Mouse (Mus musculus) heart, embryonic 16.5 days (tissue): ENCODE measurements around the gene Notch2. TPM values are rescaled to one million over a fixed set of nuclear protein-coding genes. Genes with fewer than 3 reads are reported as not detected.

Experiments used
- ATAC-seq: fragments of 200-750 bp; cut with Nextera tagmentation; replicated peaks from 2 replicates; pipeline ENCODE4 v1.8.0; 2017; ENCODE audit warnings: moderate number of reproducible peaks; ENCODE audit not compliant: insufficient read depth, low FRiP score; ENCODE audit errors: extremely low read depth
- H3K27ac ChIP-seq: fragments of 300-500 bp; sonication (generic); 2 replicates; pipeline ENCODE4 v1.5.1; 2014; ENCODE audit warnings: mild to moderate bottlenecking, low read length, control low read depth, moderate library complexity
- H3K27me3 ChIP-seq: fragments of 300-500 bp; sonication (generic); 2 replicates; pipeline ENCODE4 v1.6.1; 2014; ENCODE audit warnings: low read length, mixed read lengths; ENCODE audit not compliant: control insufficient read depth, insufficient read depth
- H3K36me3 ChIP-seq: fragments of 300-500 bp; sonication (generic); 2 replicates; pipeline ENCODE4 v1.6.1; 2014; ENCODE audit not compliant: control insufficient read depth, insufficient read depth
- H3K4me1 ChIP-seq: fragments of 300-500 bp; sonication (generic); 2 replicates; pipeline ENCODE4 v1.6.1; 2014; ENCODE audit warnings: low read length, mixed read lengths; ENCODE audit not compliant: control insufficient read depth, insufficient read depth
- H3K4me2 ChIP-seq: fragments of 300-500 bp; sonication (generic); 2 replicates; pipeline ENCODE4 v1.6.1; 2014; ENCODE audit warnings: low read depth, mild to moderate bottlenecking, control low read depth, low read length
- H3K4me3 ChIP-seq: fragments of 300-500 bp; sonication (generic); 2 replicates; pipeline ENCODE4 v1.5.1; 2014; ENCODE audit warnings: mild to moderate bottlenecking, control low read depth, low read length
- H3K9ac ChIP-seq: fragments of 300-500 bp; sonication (generic); 2 replicates; pipeline ENCODE4 v1.6.1; 2014; ENCODE audit warnings: low read length, control low read depth
- H3K9me3 ChIP-seq: fragments of 300-500 bp; sonication (generic); replicated peaks from 2 replicates; pipeline ENCODE4 v1.6.1; 2016; ENCODE audit warnings: low read length; ENCODE audit not compliant: control insufficient read depth
- WGBS: fragments of 180-500 bp; shearing (Covaris S2); extraction: QIAGEN DNeasy Blood & Tissue Kit; methylation state at CpG from one replicate; pipeline ENCODE4 v1.1.7; 2014; 5-methylcytosine and 5-hydroxymethylcytosine counted together
- polyA plus RNA-seq: library from polyadenylated mRNA; unstranded; fragments of >200 nt; fragmentation: Nextera tagmentation; extraction: Ambion mirVana; gene quantifications from 2 replicates; pipeline ENCODE4 v1.2.1, GENCODE M21; 2015

Gene Notch2
- polyA plus RNA-seq, 1 experiment from 2014 or later, result 10.5 TPM

GRCm38 (mm10) chr3:98089702-98090101 is 76.4 kb downstream of the Notch2 start:
- H3K4me2 ChIP-seq, result no peak overlapping the region
- H3K4me1 ChIP-seq, result peaks cover 27% of the 10 kb centered on the region
- no peak overlapping the region for H3K4me3 ChIP-seq
- no peaks in the 10 kb centered on the region for H3K27me3 ChIP-seq
- 73% methylated on average over 5 of the region's 5 CpGs for WGBS
- no peak overlapping the region for H3K9ac ChIP-seq
- no peak for ATAC-seq
- H3K27ac ChIP-seq, result no peak overlapping the region; the same call in 1 of the 2 replicates
- no peaks in the 10 kb centered on the region for H3K9me3 ChIP-seq
- H3K36me3 ChIP-seq, result no peaks in the 10 kb centered on the region

DNA sequence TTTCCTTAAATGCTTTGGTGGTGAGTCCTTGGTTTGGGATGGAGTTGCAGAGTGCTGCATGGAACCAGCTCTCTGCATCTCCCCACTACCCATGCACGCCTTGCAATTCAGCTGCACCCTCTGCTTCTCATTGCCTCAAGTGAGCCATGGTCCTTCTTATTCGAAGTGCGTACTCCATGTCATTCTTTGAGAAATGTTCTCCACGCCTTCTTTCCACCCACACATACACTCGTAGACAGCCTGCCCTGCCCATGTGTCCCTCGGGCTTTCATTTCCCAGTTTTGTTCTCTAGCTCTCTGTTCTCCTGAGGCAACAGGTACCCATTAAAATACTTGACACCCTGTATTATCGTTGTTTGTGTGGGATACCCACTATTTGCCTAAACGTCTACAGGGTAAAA is 76.8 kb downstream of the Notch2 start:
- no peak overlapping the region for H3K9ac ChIP-seq
- peaks cover 27% of the 10 kb centered on the region for H3K4me1 ChIP-seq
- H3K27ac ChIP-seq, result no peak overlapping the region
- WGBS, result 79% methylated on average over 8 of the region's 8 CpGs
- H3K4me2 ChIP-seq, result no peak overlapping the region
- H3K4me3 ChIP-seq, result no peak overlapping the region
- no peaks in the 10 kb centered on the region for H3K27me3 ChIP-seq
- no peak for ATAC-seq
- no peaks in the 10 kb centered on the region for H3K36me3 ChIP-seq
- H3K9me3 ChIP-seq, result no peaks in the 10 kb centered on the region

DNA sequence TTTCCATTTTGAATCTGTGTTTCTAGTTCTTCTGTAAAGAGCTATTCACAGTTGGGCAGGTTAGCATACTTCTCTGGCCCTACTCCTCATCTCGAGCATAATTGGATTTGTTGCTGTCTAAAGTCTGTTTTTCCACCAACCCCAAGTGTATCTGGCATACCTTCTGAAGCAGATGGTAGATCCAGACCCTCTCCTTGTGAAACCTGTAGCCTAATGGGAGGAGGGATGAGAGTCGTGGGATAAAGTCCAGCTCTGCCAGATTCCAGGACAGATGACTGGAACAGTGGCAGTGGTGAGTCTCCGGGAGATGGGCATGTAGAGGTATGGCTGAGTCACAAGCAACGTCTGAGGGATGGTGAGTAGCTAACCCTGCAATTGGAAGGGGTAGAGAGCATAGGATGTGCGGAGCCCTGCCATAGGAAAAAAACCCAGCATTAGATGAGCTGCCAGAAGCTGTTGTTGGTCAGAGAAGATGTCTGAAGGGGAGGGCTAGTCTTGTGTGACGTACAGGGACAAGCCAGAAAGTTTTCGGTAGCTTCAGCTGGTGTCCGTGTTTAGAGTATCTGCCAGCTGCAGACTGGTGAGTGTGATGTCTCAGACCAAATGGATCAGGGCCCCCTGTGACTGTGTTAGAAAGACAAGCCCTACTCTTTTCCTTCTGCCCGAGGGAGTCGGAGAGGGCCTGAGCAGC is 79.5 kb downstream of the Notch2 start:
- H3K4me2 ChIP-seq, result no peak overlapping the region
- H3K4me1 ChIP-seq, result peaks cover 25% of the 10 kb centered on the region
- H3K36me3 ChIP-seq, result no peaks in the 10 kb centered on the region
- no peaks in the 10 kb centered on the region for H3K9me3 ChIP-seq
- no peak overlapping the region for H3K27ac ChIP-seq
- ATAC-seq, result no peak
- H3K4me3 ChIP-seq, result no peak overlapping the region
- no peaks in the 10 kb centered on the region for H3K27me3 ChIP-seq
- no peak overlapping the region for H3K9ac ChIP-seq
- 73% methylated on average over 10 of the region's 10 CpGs for WGBS

DNA sequence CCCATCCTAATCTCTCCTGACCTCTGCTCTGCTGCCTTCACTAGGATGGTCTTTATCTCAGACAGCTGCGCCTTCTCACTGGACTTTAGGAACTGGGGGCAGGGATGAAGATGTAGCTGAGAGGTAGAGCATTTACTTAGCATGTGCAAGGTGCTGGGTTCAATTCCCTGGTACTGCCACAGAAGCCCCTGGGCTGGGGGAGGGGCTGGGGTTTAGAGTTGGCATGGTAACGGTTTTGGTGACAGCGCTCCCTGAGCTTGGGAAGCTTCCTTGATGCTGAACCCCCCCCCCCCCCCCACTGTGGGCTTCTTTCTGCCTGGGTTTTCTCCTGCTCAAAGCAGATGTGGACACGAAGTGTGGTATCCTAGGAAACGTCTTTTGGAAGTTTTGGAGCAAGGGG is 80.6 kb downstream of the Notch2 start:
- no peak overlapping the region for H3K4me2 ChIP-seq
- no peak overlapping the region for H3K4me3 ChIP-seq
- no peak for ATAC-seq
- peaks cover 25% of the 10 kb centered on the region for H3K4me1 ChIP-seq
- peaks cover 8% of the 10 kb centered on the region for H3K36me3 ChIP-seq
- 56% methylated on average over 5 of the region's 5 CpGs for WGBS
- no peak overlapping the region for H3K9ac ChIP-seq
- H3K27me3 ChIP-seq, result no peaks in the 10 kb centered on the region
- no peak overlapping the region; the same call in 1 of the 2 replicates for H3K27ac ChIP-seq
- H3K9me3 ChIP-seq, result no peaks in the 10 kb centered on the region

- Histone ChIP-seq H3K27ac (peak overlapping the region; percentile 83), H3K9me3 (no peaks in the 10 kb centered on the region), H3K4me1 (peaks cover 19% of the 10 kb centered on the region), H3K27me3 (no peaks in the 10 kb centered on the region), H3K4me3 (no peak overlapping the region), H3K9ac (peak overlapping the region; percentile 21; the same call in 1 of the 2 replicates), H3K4me2 (peak overlapping the region; percentile 37), H3K36me3 (peaks cover 16% of the 10 kb centered on the region)
- peak; percentile 69 for ATAC-seq
- WGBS, result 36% methylated on average over 17 of the region's 17 CpGs
Observed at GRCm38 (mm10) chr3:98094629-98095583, 81.6 kb downstream of the Notch2 start.

GRCm38 (mm10) chr3:98096981-98097380 is 83.7 kb downstream of the Notch2 start:
- no peak overlapping the region for H3K4me3 ChIP-seq
- no peaks in the 10 kb centered on the region for H3K9me3 ChIP-seq
- peaks cover 31% of the 10 kb centered on the region for H3K36me3 ChIP-seq
- H3K9ac ChIP-seq, result no peak overlapping the region
- H3K4me2 ChIP-seq, result no peak overlapping the region
- no peak for ATAC-seq
- WGBS, result 98% methylated on average over 7 of the region's 7 CpGs
- no peak overlapping the region for H3K27ac ChIP-seq
- no peaks in the 10 kb centered on the region for H3K27me3 ChIP-seq
- peaks cover 19% of the 10 kb centered on the region for H3K4me1 ChIP-seq

DNA sequence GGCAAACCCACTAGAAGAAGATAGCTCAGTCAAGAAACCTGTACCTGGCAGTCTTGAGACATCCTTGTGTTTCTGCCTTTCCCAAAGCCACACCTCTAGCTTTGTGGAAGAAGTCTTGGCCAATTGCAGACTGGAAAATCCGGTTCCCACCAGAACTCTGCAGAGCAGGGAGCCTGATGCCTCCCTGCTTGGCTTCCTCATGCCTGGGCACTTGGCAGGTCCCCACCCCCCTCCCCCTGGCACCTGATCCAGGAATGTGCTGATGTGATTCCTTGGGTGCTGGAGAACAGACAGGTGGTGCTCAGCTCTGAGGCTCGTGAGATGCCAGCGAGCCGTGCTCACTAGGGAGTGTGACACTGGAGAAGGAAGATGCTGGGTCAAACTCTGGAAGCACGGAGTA is 85.3 kb downstream of the Notch2 start:
- no peak for ATAC-seq
- Histone ChIP-seq H3K4me3 (no peak overlapping the region), H3K27ac (no peak overlapping the region), H3K4me2 (no peak overlapping the region), H3K27me3 (no peaks in the 10 kb centered on the region), H3K9ac (no peak overlapping the region), H3K36me3 (peaks cover 47% of the 10 kb centered on the region), H3K4me1 (peaks cover 18% of the 10 kb centered on the region), H3K9me3 (peaks cover 9% of the 10 kb centered on the region)
- 75% methylated on average over 5 of the region's 5 CpGs for WGBS

DNA sequence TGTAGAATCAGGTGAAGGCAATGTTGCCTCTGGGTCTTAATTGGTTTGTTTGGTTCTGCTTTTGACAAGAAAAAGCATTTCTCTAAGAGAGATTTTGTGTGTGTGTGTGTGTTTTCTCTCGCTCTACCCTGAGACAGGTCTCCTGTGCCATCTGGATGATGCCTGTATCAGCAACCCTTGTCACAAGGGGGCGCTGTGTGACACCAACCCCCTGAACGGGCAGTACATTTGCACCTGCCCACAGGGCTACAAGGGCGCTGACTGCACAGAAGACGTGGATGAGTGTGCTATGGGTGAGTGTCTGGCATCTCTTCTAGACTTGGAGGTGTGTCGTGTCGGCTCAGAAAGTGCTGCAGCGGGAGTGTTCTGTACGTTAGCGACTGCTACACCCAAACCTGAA is 86.0 kb downstream of the Notch2 start:
- Histone ChIP-seq H3K27me3 (no peaks in the 10 kb centered on the region), H3K4me3 (no peak overlapping the region), H3K27ac (no peak overlapping the region), H3K36me3 (peaks cover 53% of the 10 kb centered on the region), H3K4me1 (peaks cover 12% of the 10 kb centered on the region), H3K9me3 (peaks cover 9% of the 10 kb centered on the region), H3K9ac (no peak overlapping the region), H3K4me2 (no peak overlapping the region)
- WGBS, result 84% methylated on average over 10 of the region's 10 CpGs
- no peak for ATAC-seq

DNA sequence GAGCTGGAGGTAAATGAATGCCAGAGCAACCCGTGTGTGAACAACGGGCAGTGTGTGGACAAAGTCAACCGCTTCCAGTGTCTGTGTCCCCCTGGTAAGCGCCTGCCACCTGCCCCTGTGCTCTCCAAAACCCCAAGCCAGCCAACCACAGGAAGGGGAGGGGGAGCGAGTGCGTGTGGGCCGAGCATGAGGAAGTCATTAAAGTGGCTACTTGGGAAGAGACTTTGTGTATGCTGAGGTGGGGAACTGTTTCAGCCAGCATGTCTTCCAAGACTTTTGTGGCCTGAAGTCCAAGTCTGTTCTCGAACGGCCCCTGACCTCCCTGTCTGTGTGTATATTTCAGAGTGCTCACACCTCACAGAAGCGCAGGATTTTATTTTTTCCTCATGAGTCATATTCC is 88.2 kb downstream of the Notch2 start:
- ATAC-seq, result no peak
- Histone ChIP-seq H3K27ac (no peak overlapping the region), H3K4me2 (no peak overlapping the region), H3K27me3 (no peaks in the 10 kb centered on the region), H3K36me3 (peaks cover 67% of the 10 kb centered on the region), H3K4me3 (no peak overlapping the region), H3K9me3 (peaks cover 9% of the 10 kb centered on the region), H3K4me1 (no peaks in the 10 kb centered on the region), H3K9ac (no peak overlapping the region)
- 73% methylated on average over 10 of the region's 10 CpGs for WGBS
